Mouse (Mus musculus) embryonic fibroblast, embryonic 13.5 days (primary cell): ENCODE data around the gene Magix.

Experiments
- CTCF ChIP-seq: IDR thresholded peaks from 2 replicates; pipeline ENCODE4 v1.5.1; 2011; ENCODE audit warnings: mild to moderate bottlenecking, control low read depth, low read length, moderate library complexity, borderline replicate concordance; ENCODE audit not compliant: insufficient read depth
- POLR2A ChIP-seq: IDR thresholded peaks from 2 replicates; pipeline ENCODE4 v1.6.1; 2011; ENCODE audit warnings: low read depth, mild to moderate bottlenecking, control low read depth, low read length, moderate library complexity

GRCm38 (mm10) chrX:7696520-7696919, 15.5 kb upstream of the Magix start:
- no peak for TF ChIP-seq CTCF
- no peak for TF ChIP-seq POLR2A
